In genomic region chr7:80032216-80033052, GRCm38 (mm10) we compare ENCODE assay signal across 8 mouse cellular contexts. TPM values are rescaled to one million over a fixed set of nuclear protein-coding genes. Genes with fewer than 3 reads are reported as not detected.
A peak's percentile ranks its signal among the peaks of the same experiment; 100 is the strongest.
DNase-seq lines count a peak whose midpoint lies in the region; ATAC-seq lines count a peak whose summit lies in the region.

No protein-coding gene starts in this region.

- H3K4me1 ChIP-seq in heart, embryonic 11.5 days (ENCODE audit: control insufficient read depth, insufficient read depth, low read length), result peaks cover 55% of the 10 kb centered on the region
- peaks cover 75% of the 10 kb centered on the region for H3K4me1 ChIP-seq in embryonic facial prominence, embryonic 10.5 days

- intact Hi-C loops in left cerebral cortex, postnatal 4 days (cut with DNase I), result no loop called here

- no peaks in the 10 kb centered on the region for H3K9me3 ChIP-seq in heart, embryonic 11.5 days (replicated peaks; ENCODE audit: control insufficient read depth, low read length)
- H3K9me3 ChIP-seq in embryonic facial prominence, embryonic 10.5 days, result no peaks in the 10 kb centered on the region

- no peaks in the 10 kb centered on the region for H3K27me3 ChIP-seq in heart, embryonic 11.5 days (ENCODE audit: control insufficient read depth, insufficient read depth, low read length)
- no peaks in the 10 kb centered on the region for H3K27me3 ChIP-seq in embryonic facial prominence, embryonic 10.5 days (replicated peaks; ENCODE audit: low read depth, poor library complexity, severe bottlenecking)

- WGBS in heart, embryonic 11.5 days (ENCODE audit: insufficient replicate concordance), result 52% methylated on average over 10 of the region's 10 CpGs
- WGBS in embryonic facial prominence, embryonic 10.5 days, result 41% methylated on average over 10 of the region's 10 CpGs

- no peak overlapping the region for H3K9ac ChIP-seq in heart, embryonic 11.5 days (ENCODE audit: low read depth, low read length)

- H3K27ac ChIP-seq in heart, embryonic 11.5 days (ENCODE audit: low read depth, low read length), result no peak overlapping the region
- H3K27ac ChIP-seq in embryonic facial prominence, embryonic 10.5 days (replicated peaks), result peak overlapping the region; percentile 44; the same call in 1 of the 2 replicates

- peak; percentile 94 for DNase-seq in heart, adult 11 months
- DNase-seq in A20 (ENCODE audit: low read depth, low spot score), result peak; percentile 33
- peak; percentile 29 for DNase-seq in embryonic facial prominence, embryonic 10.5 days (ENCODE audit: low spot score)
- peak; percentile 54 for DNase-seq in lung, postnatal 36 days
- DNase-seq in frontal cortex, adult 2 months (ENCODE audit: extremely low spot score in 1 of 2, low spot score in 1 of 2), result no peak
- DNase-seq in left cerebral cortex, postnatal 4 days, result no peak
- DNase-seq in spleen, adult 18-20 months, result no peak

- H3K36me3 ChIP-seq in heart, embryonic 11.5 days (ENCODE audit: control insufficient read depth, insufficient read depth, low read length), result no peaks in the 10 kb centered on the region
- peaks cover 14% of the 10 kb centered on the region for H3K36me3 ChIP-seq in embryonic facial prominence, embryonic 10.5 days (replicated peaks)

- H3K4me2 ChIP-seq in heart, embryonic 11.5 days, result no peak overlapping the region

- no peak for ATAC-seq in heart, embryonic 11.5 days (replicated peaks; ENCODE audit: insufficient number of reproducible peaks, low FRiP score, low TSS enrichment)

- no peak overlapping the region for H3K4me3 ChIP-seq in heart, embryonic 11.5 days (ENCODE audit: low read depth, low read length)
- no peak overlapping the region for H3K4me3 ChIP-seq in embryonic facial prominence, embryonic 10.5 days

RNA-seq across cellular contexts. Expression of gene Zfp710, which starts 7.8 kb away (rescaled TPM):
- polyA plus RNA-seq in heart, embryonic 11.5 days (2014; fragmentation: Nextera tagmentation; extraction: Ambion mirVana), result 11.2 and 11.8 TPM in 2 replicates
- polyA plus RNA-seq in embryonic facial prominence, embryonic 10.5 days (2016; fragmentation: Nextera tagmentation; extraction: Ambion mirVana), result 21.5 and 25.2 TPM in 2 replicates
- polyA plus RNA-seq in frontal cortex, adult 2 months (2012; rRNA removed), result 19.5 and 20.2 TPM in 2 replicates
- total RNA-seq in left cerebral cortex, postnatal 4 days (2021), result 10 to 100 TPM; 19.3 to 23.7 TPM

Comparison
In these comparisons a context has a peak if more than half of its experiments do, and no peak if none do; other contexts are left out.
1. DNase-seq: peak in heart, adult 11 months (single experiment), A20 (single experiment), embryonic facial prominence, embryonic 10.5 days (single experiment) and lung, postnatal 36 days (single experiment); none in frontal cortex, adult 2 months (0 of 2), left cerebral cortex, postnatal 4 days (single experiment) and spleen, adult 18-20 months (0 of 2).